Mouse (Mus musculus): ENCODE measurements around the gene Sms.

- TF ChIP-seq CTCF (IDR thresholded peaks at IDR 0.05; ENCODE audit: low read depth) (no peak), EP300 (IDR thresholded peaks at IDR 0.05; ENCODE audit: low read depth) (no peak)
These were observed 24.0 kb downstream of the Sms start for GRCm38 (mm10) chrX:157468055-157468454.
